Mouse (Mus musculus) thymus, adult 2 months (tissue): Measurements from ENCODE around the gene 4930426L09Rik.

ENCODE experiments used
- CTCF ChIP-seq: fragments of 200-500 bp; IDR thresholded peaks from 2 replicates; pipeline ENCODE4 v1.5.1; 2012; ENCODE audit warnings: mild to moderate bottlenecking, control low read depth, low read length, moderate library complexity, borderline replicate concordance; ENCODE audit not compliant: control insufficient read depth, poor library complexity, insufficient read depth; ENCODE audit errors: extremely low read depth
- POLR2A ChIP-seq: fragments of 200-500 bp; IDR thresholded peaks from 2 replicates; pipeline ENCODE4 v1.6.1; 2012; ENCODE audit warnings: mild to moderate bottlenecking, low read length, control low read depth, moderate library complexity; ENCODE audit not compliant: control insufficient read depth, poor library complexity, insufficient read depth; ENCODE audit errors: extremely low read depth

DNA sequence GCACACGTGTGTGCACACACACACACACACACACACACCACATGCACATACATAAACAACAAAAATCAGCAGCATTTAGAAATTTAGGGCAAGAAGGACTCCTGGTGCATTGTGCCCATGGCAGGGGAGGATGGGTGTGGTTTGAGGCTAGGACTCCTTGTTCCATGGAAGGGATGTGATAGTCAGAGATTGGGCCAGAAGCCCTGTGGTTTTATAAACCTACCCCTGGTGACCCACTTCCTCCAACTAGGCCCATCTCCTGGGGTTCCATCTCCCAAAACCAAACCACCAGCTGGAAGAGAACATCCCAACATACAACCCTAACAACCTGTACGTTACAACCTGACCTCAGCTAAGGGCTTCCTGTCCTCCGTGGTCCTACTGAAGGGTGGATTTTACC is 35.6 kb upstream of the 4930426L09Rik start:
- TF ChIP-seq CTCF (no peak), POLR2A (no peak)
